Mouse (Mus musculus) forebrain, embryonic 11.5 days (tissue): ENCODE measurements around the gene Gm11985. TPM values are rescaled to one million over a fixed set of nuclear protein-coding genes. Genes with fewer than 3 reads are reported as not detected.

Experiments
- ATAC-seq: fragments of 200-750 bp; cut with Nextera tagmentation; replicated peaks from 2 replicates; pipeline ENCODE4 v1.8.0; 2017; ENCODE audit warnings: moderate TSS enrichment; ENCODE audit not compliant: low FRiP score
- DNase-seq: peaks from one replicate; pipeline ENCODE4 v3.0.0-alpha.2; 2017; ENCODE audit warnings: low spot score
- H3K27ac ChIP-seq: fragments of 300-500 bp; sonication (generic); 2 replicates; pipeline ENCODE4 v1.5.1; 2014; ENCODE audit warnings: low read depth, low read length
- H3K27me3 ChIP-seq: fragments of 300-500 bp; sonication (generic); 2 replicates; pipeline ENCODE4 v1.6.1; 2014; ENCODE audit warnings: mild to moderate bottlenecking, low read length, mixed read lengths; ENCODE audit not compliant: control insufficient read depth, insufficient read depth
- H3K36me3 ChIP-seq: fragments of 300-500 bp; sonication (generic); 2 replicates; pipeline ENCODE4 v1.6.1; 2014; ENCODE audit warnings: mild to moderate bottlenecking, low read length, moderate library complexity, mixed read lengths; ENCODE audit not compliant: control insufficient read depth, insufficient read depth
- H3K4me1 ChIP-seq: fragments of 300-500 bp; sonication (generic); replicated peaks from 2 replicates; pipeline ENCODE4 v1.6.1; 2014; ENCODE audit warnings: low read length, mixed read lengths; ENCODE audit not compliant: control insufficient read depth, insufficient read depth
- H3K4me2 ChIP-seq: fragments of 300-500 bp; sonication (generic); 2 replicates; pipeline ENCODE4 v1.6.1; 2014; ENCODE audit warnings: low read depth, mild to moderate bottlenecking, low read length, moderate library complexity, mixed read lengths; ENCODE audit not compliant: severe bottlenecking
- H3K4me3 ChIP-seq: fragments of 300-500 bp; sonication (generic); 2 replicates; pipeline ENCODE4 v1.5.1; 2014; ENCODE audit warnings: low read depth, low read length
- H3K9ac ChIP-seq: fragments of 300-500 bp; sonication (generic); 2 replicates; pipeline ENCODE4 v1.6.1; 2014; ENCODE audit warnings: low read length
- H3K9me3 ChIP-seq: fragments of 300-500 bp; sonication (generic); 2 replicates; pipeline ENCODE4 v1.6.1; 2016; ENCODE audit warnings: low read length, mixed read lengths; ENCODE audit not compliant: control insufficient read depth
- WGBS: fragments of 180-500 bp; shearing (Covaris S2); extraction: QIAGEN DNeasy Blood & Tissue Kit; methylation state at CpG from one replicate; pipeline ENCODE4 v1.1.7; 2014; 5-methylcytosine and 5-hydroxymethylcytosine counted together
- polyA plus RNA-seq: library from polyadenylated mRNA; unstranded; fragments of >200 nt; fragmentation: Nextera tagmentation; extraction: Ambion mirVana; gene quantifications from 2 replicates; pipeline ENCODE4 v1.2.1, GENCODE M21; 2014

The Gm11985 gene
- polyA plus RNA-seq, result not detected in 2 replicates

- no peak within 1 kb of the TSS for H3K27ac ChIP-seq
- no peaks in the 10 kb centered on the region for H3K27me3 ChIP-seq
- H3K4me2 ChIP-seq, result no peak within 1 kb of the TSS
- H3K36me3 ChIP-seq, result no peaks in the 10 kb centered on the region
- H3K9ac ChIP-seq, result no peak within 1 kb of the TSS
- ATAC-seq, result no peak
- WGBS, result 92% methylated on average over 13 of the region's 13 CpGs
- H3K9me3 ChIP-seq, result no peaks in the 10 kb centered on the region
- DNase-seq, result no peak
- no peaks in the 10 kb centered on the region for H3K4me1 ChIP-seq
- no peak within 1 kb of the TSS for H3K4me3 ChIP-seq
Measured at GRCm38 (mm10) chr11:7188469-7188868, at the start of gene Gm11985. Gene Gm11985 (minus strand): TSS chr11:7188569.

- 86% methylated on average over 6 of the region's 6 CpGs for WGBS
- H3K27me3 ChIP-seq, result no peaks in the 10 kb centered on the region
- no peak overlapping the region for H3K4me3 ChIP-seq
- H3K27ac ChIP-seq, result no peak overlapping the region
- no peak for DNase-seq
- no peaks in the 10 kb centered on the region for H3K36me3 ChIP-seq
- ATAC-seq, result no peak
- H3K9ac ChIP-seq, result no peak overlapping the region
- H3K4me1 ChIP-seq, result no peaks in the 10 kb centered on the region
- H3K4me2 ChIP-seq, result no peak overlapping the region
- no peaks in the 10 kb centered on the region for H3K9me3 ChIP-seq
Measured at GRCm38 (mm10) chr11:7237712-7238111, 49.3 kb upstream of the Gm11985 start.

- H3K4me2 ChIP-seq, result no peak overlapping the region
- no peaks in the 10 kb centered on the region for H3K9me3 ChIP-seq
- no peaks in the 10 kb centered on the region for H3K4me1 ChIP-seq
- H3K27me3 ChIP-seq, result no peaks in the 10 kb centered on the region
- no peak overlapping the region for H3K9ac ChIP-seq
- WGBS, result 88% methylated on average over 2 of the region's 2 CpGs
- H3K4me3 ChIP-seq, result no peak overlapping the region
- DNase-seq (no peak), ATAC-seq (no peak)
- no peak overlapping the region for H3K27ac ChIP-seq
- H3K36me3 ChIP-seq, result no peaks in the 10 kb centered on the region
Measured at GRCm38 (mm10) chr11:7236751-7237150, 48.4 kb upstream of the Gm11985 start.

- 53% methylated on average over 3 of the region's 3 CpGs for WGBS
- Histone ChIP-seq H3K4me1 (no peaks in the 10 kb centered on the region), H3K4me2 (no peak overlapping the region), H3K9ac (no peak overlapping the region), H3K4me3 (no peak overlapping the region), H3K27me3 (no peaks in the 10 kb centered on the region), H3K9me3 (no peaks in the 10 kb centered on the region), H3K27ac (no peak overlapping the region), H3K36me3 (no peaks in the 10 kb centered on the region)
- DNase-seq (no peak), ATAC-seq (no peak)
Measured at GRCm38 (mm10) chr11:7234981-7235609, 46.7 kb upstream of the Gm11985 start.

GRCm38 (mm10) chr11:7234436-7234835 lies 46.1 kb upstream of the Gm11985 start:
- 93% methylated on average over 1 of the region's 1 CpGs for WGBS
- Histone ChIP-seq H3K4me3 (no peak overlapping the region), H3K36me3 (no peaks in the 10 kb centered on the region), H3K27ac (no peak overlapping the region), H3K4me1 (no peaks in the 10 kb centered on the region), H3K9ac (no peak overlapping the region), H3K9me3 (no peaks in the 10 kb centered on the region), H3K4me2 (no peak overlapping the region), H3K27me3 (no peaks in the 10 kb centered on the region)
- no peak for DNase-seq
- no peak for ATAC-seq

- DNase-seq (no peak), ATAC-seq (no peak)
Measured at GRCm38 (mm10) chr11:7233333-7233732, 45.0 kb upstream of the Gm11985 start.

GRCm38 (mm10) chr11:7231958-7232357 lies 43.6 kb upstream of the Gm11985 start:
- DNase-seq (no peak), ATAC-seq (no peak)
- no peak overlapping the region for H3K9ac ChIP-seq
- H3K4me2 ChIP-seq, result no peak overlapping the region
- no peaks in the 10 kb centered on the region for H3K4me1 ChIP-seq
- no peak overlapping the region for H3K4me3 ChIP-seq
- no peak overlapping the region for H3K27ac ChIP-seq
- H3K27me3 ChIP-seq, result no peaks in the 10 kb centered on the region
- no peaks in the 10 kb centered on the region for H3K36me3 ChIP-seq
- H3K9me3 ChIP-seq, result no peaks in the 10 kb centered on the region
- WGBS, result 94% methylated on average over 4 of the region's 4 CpGs

More at GRCm38 (mm10) chr11:7233333-7233732, 45.0 kb upstream of the Gm11985 start:
- no peak overlapping the region for H3K27ac ChIP-seq
- no peaks in the 10 kb centered on the region for H3K9me3 ChIP-seq
- no peaks in the 10 kb centered on the region for H3K36me3 ChIP-seq
- no peaks in the 10 kb centered on the region for H3K27me3 ChIP-seq
- no peak overlapping the region for H3K9ac ChIP-seq
- WGBS, result 82% methylated on average over 2 of the region's 2 CpGs
- H3K4me2 ChIP-seq, result no peak overlapping the region
- no peak overlapping the region for H3K4me3 ChIP-seq
- H3K4me1 ChIP-seq, result no peaks in the 10 kb centered on the region

- 86% methylated on average over 4 of the region's 4 CpGs for WGBS
- no peak for ATAC-seq
- Histone ChIP-seq H3K9ac (no peak overlapping the region), H3K9me3 (no peaks in the 10 kb centered on the region), H3K27me3 (no peaks in the 10 kb centered on the region), H3K4me1 (no peaks in the 10 kb centered on the region), H3K36me3 (no peaks in the 10 kb centered on the region), H3K27ac (no peak overlapping the region), H3K4me3 (no peak overlapping the region), H3K4me2 (no peak overlapping the region)
- DNase-seq, result no peak
Measured at GRCm38 (mm10) chr11:7230000-7230399, 41.6 kb upstream of the Gm11985 start.

GRCm38 (mm10) chr11:7228107-7228506 lies 39.7 kb upstream of the Gm11985 start:
- 82% methylated on average over 4 of the region's 4 CpGs for WGBS
- no peaks in the 10 kb centered on the region for H3K4me1 ChIP-seq
- ATAC-seq, result no peak
- no peak overlapping the region for H3K4me3 ChIP-seq
- no peaks in the 10 kb centered on the region for H3K9me3 ChIP-seq
- H3K36me3 ChIP-seq, result no peaks in the 10 kb centered on the region
- no peak overlapping the region for H3K27ac ChIP-seq
- DNase-seq, result no peak
- H3K9ac ChIP-seq, result no peak overlapping the region
- no peaks in the 10 kb centered on the region for H3K27me3 ChIP-seq
- no peak overlapping the region for H3K4me2 ChIP-seq
